Mouse (Mus musculus): ENCODE data around the gene Zfp493.
"Not testable (repeated sequence)": the region's sequence is repeated elsewhere in the genome, so short reads cannot be mapped to it uniquely, and the experiment has no call there.

DNA sequence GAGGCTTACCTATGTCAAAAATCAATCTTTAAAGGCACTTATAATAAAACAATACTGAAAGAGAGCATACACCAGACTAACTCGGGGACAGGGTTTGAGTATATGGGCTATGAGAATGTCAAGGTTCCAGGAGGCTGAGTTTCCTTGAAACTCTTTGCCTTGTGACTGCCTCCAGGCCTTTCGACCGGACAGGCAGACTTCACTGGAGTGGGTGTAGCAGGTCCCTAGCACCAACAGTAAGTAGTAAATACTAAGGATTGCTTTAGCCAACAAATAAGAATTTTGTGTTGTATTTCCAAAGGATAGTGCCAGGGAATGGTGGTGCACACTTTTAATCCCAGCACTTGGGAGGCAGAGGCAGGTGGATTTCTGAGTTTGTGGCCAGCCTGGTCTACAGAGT, 19.7 kb downstream of the Zfp493 start:
- not testable (repeated sequence) for TF ChIP-seq CTCF (IDR thresholded peaks at IDR 0.05; ENCODE audit: low read depth, low read length); POLR2A (IDR thresholded peaks at IDR 0.05; ENCODE audit: insufficient read depth, low read length)
